Mouse (Mus musculus) spleen, postnatal 0 days (tissue): ENCODE data around the gene Sept11. TPM values are rescaled to one million over a fixed set of nuclear protein-coding genes. Genes with fewer than 3 reads are reported as not detected.

ENCODE experiments used
- polyA plus RNA-seq: library from polyadenylated mRNA; unstranded; fragments of >200 nt; fragmentation: Nextera tagmentation; extraction: Ambion mirVana; gene quantifications from 2 replicates; pipeline ENCODE4 v1.2.1, GENCODE M21; 2015

The Sept11 gene
- 34.0 and 39.8 TPM in 2 replicates for polyA plus RNA-seq

DNA sequence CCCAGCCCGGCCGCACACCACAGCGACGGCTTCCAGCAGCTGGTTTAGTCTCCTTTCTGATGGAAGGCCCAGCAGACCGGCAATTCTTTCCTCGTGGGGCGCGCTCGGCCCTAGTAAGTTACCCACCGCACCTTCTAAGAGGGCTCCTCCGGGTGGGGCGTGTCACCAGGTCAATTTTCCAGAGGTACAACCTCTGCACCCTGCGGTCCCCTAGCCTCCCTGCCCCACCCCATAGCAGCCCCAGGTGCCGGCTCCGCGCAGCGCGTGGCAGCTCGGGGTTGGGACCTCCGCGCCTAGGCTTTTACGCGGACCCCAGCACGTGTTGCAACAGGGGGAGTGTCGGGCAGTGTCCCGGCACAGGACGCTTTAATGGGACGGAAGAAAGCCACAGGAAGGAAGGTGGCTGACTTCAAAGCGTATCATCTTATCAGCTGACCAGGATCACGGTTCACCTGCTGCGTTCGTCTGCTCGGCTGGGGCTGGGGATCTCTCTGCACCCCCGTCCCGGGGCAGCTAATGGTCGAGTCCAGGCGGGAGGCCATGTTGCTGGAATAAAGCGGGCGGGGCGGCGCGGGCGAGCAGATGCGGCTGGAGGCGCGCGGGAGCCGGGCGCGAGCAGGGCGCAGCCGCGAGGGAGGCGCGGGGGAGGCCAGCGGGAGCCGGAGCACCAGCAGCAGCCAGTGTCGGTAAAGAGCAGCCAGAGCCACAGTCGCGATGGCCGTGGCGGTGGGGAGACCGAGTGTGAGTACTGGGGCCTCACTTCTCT, at the start of gene Sept11:
TSS of gene Sept11 (plus strand) at position 581 of the 766 bp plus-strand sequence.

DNA sequence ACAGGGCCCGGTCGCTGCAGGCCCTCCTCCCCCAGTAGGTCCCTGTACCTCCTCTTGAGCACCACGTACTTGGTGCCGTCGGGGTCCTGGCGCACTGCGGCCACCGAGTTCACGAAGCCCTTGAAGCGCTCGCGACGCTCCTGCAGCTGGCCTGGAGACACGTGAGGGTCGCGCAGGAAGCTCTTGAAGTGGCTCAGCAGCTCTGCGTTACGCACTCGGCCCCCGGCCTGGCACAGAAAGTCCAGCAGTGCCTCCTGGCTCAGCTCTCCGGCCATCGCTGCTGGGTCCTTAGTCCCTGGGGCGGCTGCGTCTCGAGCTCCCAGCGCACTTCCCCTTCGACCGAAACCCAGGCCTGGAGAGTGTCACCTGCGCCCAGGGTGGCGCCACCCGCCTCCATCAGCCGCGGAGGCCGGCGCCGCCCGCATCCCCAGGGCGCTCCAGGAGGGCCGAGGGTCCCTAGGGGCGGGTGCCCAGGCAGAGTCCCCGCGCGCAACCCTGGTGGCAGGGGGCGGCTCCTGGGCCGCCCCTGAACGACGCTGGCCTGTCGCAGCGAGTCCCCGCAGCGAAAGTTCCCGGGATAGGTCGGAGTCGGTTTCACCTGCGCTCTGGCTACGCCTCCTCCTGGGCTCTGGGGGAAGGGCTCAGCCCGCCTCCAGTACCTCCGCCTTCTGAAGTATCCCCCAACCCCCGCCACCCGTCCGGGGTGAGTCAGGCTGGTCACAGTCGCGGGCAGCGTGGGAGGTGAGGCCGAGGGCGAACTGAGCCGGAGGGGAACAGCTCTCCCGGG, 48.5 kb upstream of the Sept11 start, which contains the start of gene Sowahb:
TSS of gene Sowahb (minus strand) at position 439 of the 787 bp plus-strand sequence.

DNA sequence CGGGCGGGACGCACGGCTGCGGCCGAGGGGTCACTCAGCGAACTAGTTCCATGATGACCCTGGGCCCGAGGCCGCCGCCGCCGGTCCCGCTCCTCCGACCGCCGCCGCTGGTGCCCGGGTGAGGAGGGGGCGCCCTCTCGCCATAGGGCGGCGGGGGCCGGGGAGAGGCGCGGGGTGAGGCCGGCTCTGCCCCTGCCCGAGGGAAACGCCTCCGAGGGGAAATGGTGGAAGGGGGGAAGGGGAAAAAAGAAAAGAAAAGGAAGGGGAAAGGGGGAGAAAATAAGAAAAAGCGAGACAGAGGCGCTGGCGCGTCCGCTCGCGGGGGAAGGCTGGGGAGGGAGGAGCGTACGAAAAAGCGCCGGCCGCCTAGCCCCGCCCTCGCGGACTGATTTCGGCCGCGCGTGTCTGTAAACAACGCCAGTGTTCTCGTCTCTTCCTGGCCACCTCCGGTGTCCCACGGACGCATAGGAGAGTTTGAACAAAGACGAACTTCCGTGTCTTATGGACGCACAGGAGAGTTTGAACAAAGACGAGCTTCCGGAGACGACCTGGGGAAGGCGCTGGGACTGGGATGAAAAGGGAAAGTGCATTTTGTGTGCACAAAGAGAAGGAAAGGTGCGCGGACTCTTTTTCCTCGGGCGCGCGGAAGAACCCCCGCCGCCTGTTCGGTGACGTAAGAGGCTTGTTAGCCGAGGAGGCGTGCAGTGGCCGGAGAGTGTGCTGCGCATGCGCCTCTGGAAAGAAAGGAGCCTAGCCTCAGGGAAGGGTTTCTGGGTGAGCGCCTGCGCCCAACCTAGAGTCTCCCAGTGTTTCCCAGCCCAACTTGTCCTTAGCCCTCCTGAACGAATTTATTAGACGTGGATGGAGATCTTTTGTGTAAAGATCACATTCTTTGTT, 113.1 kb downstream of the Sept11 start, which contains the start of the genes Ccni and 2010109A12Rik:
TSS of gene Ccni (minus strand) at position 387 of the 897 bp plus-strand sequence.
TSS of gene 2010109A12Rik (plus strand) at position 410 of the 897 bp plus-strand sequence.

Other genes with a start within 250 kb of the Sept11 start
- gene Sowahb, start 48.4 kb upstream of the Sept11 start, polyA plus RNA-seq: not detected in 2 replicates
- gene Ccni, start 113.1 kb downstream of the Sept11 start, polyA plus RNA-seq: 67.5 and 68.9 TPM in 2 replicates
- gene 2010109A12Rik, start 113.1 kb downstream of the Sept11 start, polyA plus RNA-seq: 2.7 and 3.0 TPM in 2 replicates
- 22.6 and 27.7 TPM in 2 replicates for gene Ccng2, start 173.8 kb downstream of the Sept11 start, polyA plus RNA-seq